Mouse (Mus musculus) cortical plate, adult 2 months (tissue): Measurements from ENCODE around the gene Gm49393. TPM values are rescaled to one million over a fixed set of nuclear protein-coding genes. Genes with fewer than 3 reads are reported as not detected.
"Not testable (repeated sequence)": the region's sequence is repeated elsewhere in the genome, so short reads cannot be mapped to it uniquely, and the experiment has no call there.

Source experiments
- H3K27ac ChIP-seq: fragments of 200-500 bp; 2 replicates; pipeline ENCODE4 v1.5.1; 2012; ENCODE audit warnings: low read length, control low read depth, inconsistent platforms; ENCODE audit not compliant: insufficient read depth
- H3K4me1 ChIP-seq: fragments of 200-500 bp; 2 replicates; pipeline ENCODE4 v1.6.1; 2011; ENCODE audit warnings: low read length; ENCODE audit not compliant: control insufficient read depth, insufficient read depth
- H3K4me3 ChIP-seq: fragments of 200-500 bp; 2 replicates; pipeline ENCODE4 v1.5.1; 2011; ENCODE audit warnings: mild to moderate bottlenecking, low read length, control low read depth; ENCODE audit not compliant: insufficient read depth
- CTCF ChIP-seq: fragments of 200-500 bp; IDR thresholded peaks from 2 replicates; pipeline ENCODE4 v1.5.1; 2011; ENCODE audit warnings: mild to moderate bottlenecking, control low read depth, low read length; ENCODE audit not compliant: insufficient read depth; ENCODE audit errors: extremely low read depth
- POLR2A ChIP-seq: fragments of 200-500 bp; IDR thresholded peaks from 2 replicates; pipeline ENCODE4 v1.6.1; 2011; ENCODE audit warnings: mild to moderate bottlenecking, low read length, control low read depth; ENCODE audit not compliant: insufficient read depth; ENCODE audit errors: extremely low read depth
- polyA plus RNA-seq: library from polyadenylated mRNA; depleted of rRNA; stranded (reverse); fragments of >200 nt; gene quantifications from 2 replicates; pipeline ENCODE4 v1.2.3, GENCODE M21; 2012; rRNA removed

Gm49393 gene
- not detected in 2 replicates for polyA plus RNA-seq

DNA sequence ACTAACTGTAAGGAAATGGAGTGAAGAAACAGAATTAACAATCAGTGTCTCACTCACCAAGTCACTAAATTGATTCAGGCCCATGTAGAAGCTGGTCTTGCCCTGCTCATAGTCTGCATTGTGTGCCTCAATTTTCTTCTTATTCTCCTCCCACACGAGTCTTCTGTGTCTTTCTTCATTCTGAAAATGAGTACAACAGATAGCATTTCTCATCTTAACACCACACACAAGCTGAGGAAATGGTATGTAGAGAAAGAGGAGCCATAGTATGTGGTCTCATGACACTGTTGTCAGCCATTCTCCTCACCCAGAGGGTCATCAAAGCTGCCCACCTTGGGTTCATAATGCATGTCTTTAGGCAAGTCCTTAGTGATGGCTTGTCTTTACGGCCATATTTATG is at the start of gene Gm49393:
Gene Gm49393 (minus strand): TSS at position 101 of the 400 bp plus-strand sequence.
- not testable (repeated sequence) for H3K27ac ChIP-seq, H3K4me3 ChIP-seq, H3K4me1 ChIP-seq

DNA sequence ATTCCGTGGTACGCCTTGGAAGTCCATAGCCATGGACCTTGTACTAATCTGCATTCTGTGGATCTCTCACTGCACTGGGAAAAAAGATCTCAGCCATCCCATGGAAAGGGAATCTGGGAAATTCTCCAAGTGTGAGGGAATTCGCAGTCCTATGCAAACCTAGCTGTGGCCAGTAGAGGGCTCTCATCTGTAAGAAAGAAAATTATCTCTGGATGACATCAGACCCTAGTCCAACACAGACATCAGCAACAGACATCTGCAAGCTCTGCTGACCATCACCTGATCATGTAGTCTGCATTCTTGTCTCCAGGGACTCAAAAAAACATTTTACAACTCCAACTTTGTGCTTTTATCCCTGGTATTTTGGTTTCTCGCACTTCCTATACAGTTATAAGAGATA is 36.9 kb upstream of the Gm49393 start:
- H3K4me1 ChIP-seq, H3K4me3 ChIP-seq, H3K27ac ChIP-seq: not testable (repeated sequence)

DNA sequence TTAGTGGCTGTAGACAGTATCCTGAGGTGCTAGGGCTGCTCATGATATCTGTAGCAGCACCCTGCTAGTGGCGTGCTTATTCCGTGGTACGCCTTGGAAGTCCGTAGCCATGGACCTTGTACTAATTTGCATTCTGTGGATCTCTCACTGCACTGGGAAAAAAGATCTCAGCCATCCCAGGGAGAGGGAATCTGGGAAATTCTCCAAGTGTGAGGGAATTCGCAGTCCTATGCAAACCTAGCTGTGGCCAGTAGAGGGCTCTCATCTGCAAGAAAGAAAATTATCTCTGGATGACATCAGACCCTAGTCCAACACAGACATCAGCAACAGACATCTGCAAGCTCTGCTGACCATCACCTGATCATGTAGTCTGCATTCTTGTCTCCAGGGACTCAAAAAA is 28.6 kb upstream of the Gm49393 start:
- not testable (repeated sequence) for H3K4me3 ChIP-seq, H3K4me1 ChIP-seq, H3K27ac ChIP-seq

DNA sequence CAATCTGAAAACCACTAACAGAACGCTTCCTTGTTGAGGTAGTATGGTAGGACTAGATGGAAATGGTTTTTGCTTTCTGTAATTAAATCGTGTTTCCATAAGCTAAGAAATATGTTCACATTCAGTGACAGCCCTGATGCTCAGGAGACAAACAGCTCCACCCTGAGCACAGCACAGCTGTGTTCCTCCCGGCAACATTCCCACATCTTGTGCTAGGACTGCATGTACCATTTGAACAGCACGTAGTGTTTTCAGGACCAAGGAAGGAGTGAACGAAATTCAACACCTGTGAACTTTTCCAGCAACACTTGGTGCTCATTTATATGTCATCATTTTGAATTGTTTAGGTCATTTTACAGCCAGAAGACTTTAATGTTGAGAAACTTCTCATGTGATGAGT is 26.3 kb upstream of the Gm49393 start:
- Histone ChIP-seq H3K4me1 (no peaks in the 10 kb centered on the region), H3K4me3 (no peak overlapping the region), H3K27ac (no peak overlapping the region)
- TF ChIP-seq POLR2A: no peak
- no peak for TF ChIP-seq CTCF

DNA sequence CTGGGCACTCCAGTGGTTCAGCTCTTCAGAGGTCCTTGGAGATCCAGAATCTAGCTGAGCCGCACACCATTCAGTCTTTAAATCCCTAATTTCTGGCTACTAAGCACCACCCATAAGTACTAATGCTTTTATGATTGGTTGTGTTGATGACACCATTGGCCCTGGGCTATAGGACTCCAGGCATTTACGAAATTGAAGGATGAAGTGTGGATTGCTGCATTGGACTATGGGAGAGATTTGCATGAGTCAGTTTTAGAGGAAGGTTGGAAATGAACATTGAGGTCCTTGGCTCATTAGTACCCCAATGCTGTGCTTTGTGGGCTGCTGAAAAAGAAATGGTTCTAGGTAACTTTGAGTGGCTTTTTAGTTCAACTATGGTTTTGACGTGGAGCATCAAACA is 6.5 kb upstream of the Gm49393 start, which contains the start of gene Tpbpa:
Gene Tpbpa (minus strand): TSS at position 101 of the 400 bp plus-strand sequence.
- H3K4me1 ChIP-seq, H3K27ac ChIP-seq, H3K4me3 ChIP-seq: not testable (repeated sequence)

DNA sequence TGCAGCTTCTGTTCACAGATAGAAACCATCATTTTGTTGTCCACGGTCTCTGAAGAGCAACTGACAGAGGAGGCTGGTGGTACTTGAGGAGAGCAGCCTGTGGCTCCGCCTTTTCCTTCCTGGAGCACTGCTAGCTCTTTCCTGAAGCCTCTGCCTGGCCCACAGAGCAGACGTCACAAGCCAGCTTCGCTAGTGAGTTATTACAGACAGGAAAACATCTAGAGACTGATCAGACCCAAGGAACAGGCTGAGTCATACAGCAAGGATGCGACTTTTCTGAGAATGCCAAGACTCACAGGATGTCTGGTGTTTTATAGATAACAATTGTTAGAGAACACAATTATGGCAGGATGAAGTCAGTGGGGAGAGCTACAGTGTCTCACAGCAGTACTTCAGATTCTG is 1.1 kb upstream of the Gm49393 start, which contains the start of the genes Gm49391 and Ctla2a:
Gene Gm49391 (minus strand): TSS at position 72 of the 402 bp plus-strand sequence.
Gene Ctla2a (minus strand): TSS at position 126 of the 402 bp plus-strand sequence.
- no peaks in the 10 kb centered on the region for H3K4me1 ChIP-seq
- TF ChIP-seq CTCF (no peak), POLR2A (no peak)
- peak within 1 kb of the TSS; percentile 56; the same call in 1 of the 2 replicates for H3K27ac ChIP-seq
- H3K4me3 ChIP-seq: no peak within 1 kb of the TSS

DNA sequence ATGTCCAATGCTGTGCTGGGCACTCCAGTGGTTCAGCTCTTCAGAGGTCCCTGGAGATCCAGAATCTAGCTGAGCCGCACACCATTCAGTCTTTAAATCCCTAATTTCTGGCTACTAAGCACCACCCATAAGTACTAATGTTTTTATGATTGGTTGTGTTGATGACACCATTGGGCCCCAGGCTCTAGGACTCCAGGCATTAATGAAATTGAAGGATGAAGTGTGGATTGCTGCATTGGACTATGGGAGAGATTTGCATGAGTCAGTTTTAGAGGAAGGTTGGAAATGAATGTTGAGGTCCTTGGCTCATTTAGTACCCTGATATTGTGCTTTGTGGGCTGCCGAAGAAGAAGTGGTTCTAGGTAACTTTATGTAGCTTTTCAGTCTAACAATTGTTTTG is 30.6 kb downstream of the Gm49393 start, which contains the start of gene Tpbpb:
Gene Tpbpb (minus strand): TSS at position 101 of the 400 bp plus-strand sequence.
- not testable (repeated sequence) for H3K27ac ChIP-seq, H3K4me1 ChIP-seq, H3K4me3 ChIP-seq

DNA sequence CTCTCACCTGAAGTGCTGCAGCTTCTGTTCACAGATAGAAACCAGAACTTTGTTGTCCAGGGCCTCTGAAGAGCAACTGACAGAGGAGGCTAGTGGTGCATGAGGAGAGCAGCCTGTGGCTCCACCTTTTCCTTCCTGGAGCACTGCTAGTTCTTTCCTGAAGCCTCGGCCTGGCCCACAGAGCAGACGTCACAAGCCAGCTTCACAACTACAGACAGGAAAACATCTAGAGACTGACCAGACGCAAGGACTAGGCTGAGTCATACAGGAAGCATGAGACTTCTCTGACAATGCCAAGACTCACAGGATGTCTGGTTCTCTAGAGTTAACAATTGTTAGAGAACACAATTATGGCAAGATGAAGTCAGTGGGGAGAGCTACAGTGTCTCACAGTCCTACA is 38.1 kb downstream of the Gm49393 start, which contains the start of gene Ctla2b:
Gene Ctla2b (minus strand): TSS at position 120 of the 400 bp plus-strand sequence.
- Histone ChIP-seq H3K27ac (peak within 1 kb of the TSS; percentile 65; the same call in 1 of the 2 replicates), H3K4me3 (no peak within 1 kb of the TSS), H3K4me1 (no peaks in the 10 kb centered on the region)
- TF ChIP-seq CTCF (no peak), POLR2A (no peak)

DNA sequence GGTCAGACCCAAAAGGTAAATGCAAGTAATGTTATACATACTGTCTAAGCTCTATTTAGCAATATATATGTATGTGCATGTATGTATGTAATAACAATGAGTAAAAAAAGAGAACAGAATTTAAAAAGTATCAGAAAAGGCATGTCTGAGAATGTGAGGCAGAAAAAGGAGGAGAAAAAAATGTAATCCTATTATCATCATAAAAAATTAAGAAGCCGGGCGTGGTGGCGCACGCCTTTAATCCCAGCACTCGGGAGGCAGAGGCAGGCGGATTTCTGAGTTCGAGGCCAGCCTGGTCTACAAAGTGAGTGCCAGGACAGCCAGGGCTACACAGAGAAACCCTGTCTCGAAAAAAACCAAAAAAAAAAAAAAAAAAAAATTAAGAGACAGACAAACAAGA is 38.6 kb downstream of the Gm49393 start, which contains the start of gene Gm49392:
Gene Gm49392 (minus strand): TSS at position 101 of the 400 bp plus-strand sequence.
- peak within 1 kb of the TSS; percentile 65; the same call in 1 of the 2 replicates for H3K27ac ChIP-seq
- not testable (repeated sequence) for H3K4me3 ChIP-seq, H3K4me1 ChIP-seq

DNA sequence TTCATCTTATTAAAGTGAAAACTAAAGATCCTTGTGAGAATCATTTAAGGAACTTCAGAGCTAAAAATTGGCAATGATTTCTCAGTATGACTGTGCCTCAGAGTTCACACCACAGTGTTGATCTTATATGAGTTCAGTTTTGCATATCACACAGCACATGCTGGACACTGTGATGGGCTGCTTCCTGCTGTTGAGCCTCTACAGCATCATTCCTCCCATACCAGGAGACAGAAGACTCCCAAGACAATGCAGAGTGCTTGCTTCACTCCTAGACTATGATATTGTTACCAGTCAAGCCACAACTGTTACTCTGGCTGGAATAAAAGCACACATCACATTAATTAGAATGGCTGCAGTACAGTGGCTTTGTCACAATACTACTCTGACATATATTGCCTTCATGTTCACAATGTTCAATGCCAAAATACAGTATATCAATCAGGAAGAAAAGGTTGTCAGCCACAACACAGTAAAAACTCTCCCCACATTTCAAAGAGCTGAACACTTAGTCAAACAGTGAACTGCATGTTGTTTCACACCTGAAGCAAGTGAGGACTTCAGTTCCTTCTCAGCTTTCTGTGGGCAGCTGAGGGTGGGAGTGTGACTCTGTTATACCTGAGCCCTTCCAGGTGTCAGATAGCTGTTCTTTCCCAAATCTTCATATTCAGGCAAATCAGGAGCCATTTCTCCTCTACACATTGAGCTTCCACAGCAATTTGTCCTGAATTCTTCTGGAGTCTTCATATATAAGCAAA is 39.8 kb downstream of the Gm49393 start:
- Histone ChIP-seq H3K27ac (no peak overlapping the region), H3K4me3 (no peak overlapping the region), H3K4me1 (no peaks in the 10 kb centered on the region)
- TF ChIP-seq POLR2A (no peak), CTCF (no peak)

DNA sequence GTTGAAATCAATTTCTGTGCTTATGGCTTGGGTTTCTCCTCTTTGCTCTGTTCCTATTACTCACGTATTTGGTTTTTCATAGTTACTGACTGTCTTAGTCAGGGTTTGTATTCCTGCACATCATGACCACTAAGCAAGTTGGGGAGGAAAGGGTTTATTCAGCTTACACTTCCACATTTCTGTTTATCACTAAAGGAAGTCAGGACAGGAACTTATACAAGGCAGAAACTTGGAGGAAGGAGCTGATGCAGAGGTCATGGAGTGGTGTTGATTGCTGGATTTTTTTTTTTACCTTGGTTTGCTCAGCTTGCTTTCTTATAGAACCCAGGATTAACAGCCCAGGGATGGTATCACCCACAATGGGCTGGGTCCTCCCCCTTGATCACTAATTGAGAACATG is 43.1 kb downstream of the Gm49393 start:
- TF ChIP-seq POLR2A (no peak), CTCF (no peak)
- Histone ChIP-seq H3K27ac (no peak overlapping the region), H3K4me1 (no peaks in the 10 kb centered on the region), H3K4me3 (no peak overlapping the region)
